Mouse (Mus musculus) heart, adult 8-10 months (tissue): ENCODE data around the gene Ap4e1. TPM values are rescaled to one million over a fixed set of nuclear protein-coding genes. Genes with fewer than 3 reads are reported as not detected.
"Not testable (repeated sequence)": the region's sequence is repeated elsewhere in the genome, so short reads cannot be mapped to it uniquely, and the experiment has no call there.

Experiments used
- DNase-seq: peaks from one replicate; pipeline ENCODE4 v3.0.0; 2022; ENCODE audit warnings: low spot score
- microRNA-seq: library from miRNA; unstranded; fragments of <30 nt; microRNA quantifications from one replicate; pipeline ENCODE4 v1.2.0, GENCODE M21; 2022
- total RNA-seq, 4 experiments: library from RNA; stranded (reverse); gene quantifications; 2 replicates each; pipeline ENCODE4 v1.2.4; 2022

Gene Ap4e1
- total RNA-seq, 4 experiments from 2014 or later: 5.1 to 5.9 (median 5.7) TPM

- no peak for DNase-seq
These were observed 65.6 kb downstream of the Ap4e1 start for GRCm38 (mm10) chr2:127074116-127074515.

DNA sequence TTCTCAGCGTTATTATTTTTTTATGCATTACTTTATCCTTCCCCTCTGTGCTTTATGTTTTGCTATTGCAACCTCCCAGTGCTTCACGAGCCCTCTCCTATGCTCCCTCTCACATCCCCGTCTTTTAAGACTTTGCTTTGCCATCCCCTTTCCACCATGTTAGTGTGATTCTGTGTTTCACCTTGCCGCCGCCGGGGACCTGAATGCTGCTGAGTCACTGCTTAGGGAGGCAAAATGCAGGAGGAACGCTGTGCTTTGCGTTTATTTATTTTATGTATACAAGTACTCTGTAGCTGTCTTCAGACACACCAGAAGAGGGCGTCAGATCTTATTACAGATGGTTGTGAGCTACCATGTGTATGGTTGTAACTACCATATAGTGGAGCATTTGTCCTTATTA, 69.1 kb downstream of the Ap4e1 start:
- DNase-seq: no peak

DNA sequence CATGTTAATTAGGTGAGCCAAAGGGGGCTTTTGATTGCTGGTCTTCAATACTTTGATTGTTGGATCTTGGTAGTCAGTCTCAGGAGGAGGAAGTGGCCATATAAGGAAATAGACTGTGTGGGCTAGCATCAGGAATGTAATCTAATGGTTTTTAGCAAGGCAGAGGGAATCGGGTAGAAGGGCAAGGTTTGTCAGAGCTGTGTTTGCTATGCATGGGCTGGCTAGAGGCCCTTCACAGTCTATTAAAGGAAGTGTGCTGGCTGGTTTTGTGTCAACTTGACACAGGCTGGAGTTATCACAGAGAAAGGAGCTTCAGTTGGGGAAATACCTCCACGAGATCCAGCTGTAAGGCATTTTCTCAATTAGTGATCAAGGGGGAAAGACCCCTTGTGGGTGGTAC, 70.5 kb downstream of the Ap4e1 start:
- not testable (repeated sequence) for DNase-seq

- peak; percentile 8 for DNase-seq
These were observed 71.5 kb downstream of the Ap4e1 start for GRCm38 (mm10) chr2:127079881-127080590.

- no peak for DNase-seq
These were observed 72.2 kb downstream of the Ap4e1 start for GRCm38 (mm10) chr2:127080591-127081218.

- DNase-seq: no peak
These were observed 77.7 kb downstream of the Ap4e1 start for GRCm38 (mm10) chr2:127086235-127086634.

DNA sequence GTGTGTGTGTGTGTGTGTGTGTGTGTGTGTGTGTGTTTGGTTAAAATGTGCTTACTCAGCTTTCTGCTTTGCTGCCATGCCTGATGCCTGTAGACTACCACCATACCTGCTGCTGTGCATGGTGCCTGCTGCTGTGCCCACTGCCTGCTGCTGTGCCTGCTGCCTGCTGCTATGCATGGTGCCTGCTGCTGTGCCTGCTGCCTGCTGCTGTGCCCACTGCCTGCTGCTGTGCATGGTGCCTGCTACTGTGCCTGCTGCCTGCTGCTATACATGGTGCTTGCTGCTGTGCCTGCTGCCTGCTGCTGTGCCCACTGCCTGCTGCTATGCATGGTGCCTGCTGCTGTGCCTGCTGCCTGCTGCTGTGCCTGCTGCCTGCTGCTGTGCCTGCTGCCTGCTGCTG, 81.6 kb downstream of the Ap4e1 start:
- not testable (repeated sequence) for DNase-seq

GRCm38 (mm10) chr2:127092000-127092399, 83.5 kb downstream of the Ap4e1 start:
- no peak for DNase-seq

DNA sequence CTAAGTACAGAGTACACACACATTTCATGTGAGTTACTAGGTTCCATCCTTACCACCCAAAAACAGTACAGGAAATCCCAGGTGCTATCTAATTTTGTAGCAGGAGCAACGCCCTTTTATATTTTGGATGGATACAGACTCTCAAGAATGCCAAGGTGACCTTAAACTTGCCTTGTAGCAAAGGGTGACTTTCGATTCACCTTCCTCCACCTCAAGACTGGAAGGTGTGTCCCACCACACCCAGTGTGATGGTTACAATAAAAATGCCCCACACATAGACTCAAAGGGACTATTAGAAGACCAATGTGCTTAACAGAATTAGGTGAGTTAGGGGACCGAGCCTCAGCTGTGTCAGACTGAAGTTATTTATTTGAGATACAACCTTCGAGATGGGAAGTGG, 100.5 kb downstream of the Ap4e1 start:
- no peak for DNase-seq

Small RNA genes lying within 50 kb of the gene (microRNA-seq; reads per million reads assigned to microRNA genes)
- not detected for gene Gm24081

Other genes with a start within 250 kb of the Ap4e1 start
- under 1 TPM in 1 of 4 experiments, not detected in 3; 0.35 TPM for gene Usp50, start 225.2 kb upstream of the Ap4e1 start, total RNA-seq
- gene Trpm7, start 132.5 kb upstream of the Ap4e1 start, total RNA-seq: 10 to 100 TPM; 22.3 to 30.7 (median 25.0) TPM
- 10 to 100 TPM; 47.5 to 59.2 (median 53.3) TPM for gene Sppl2a, start 75.5 kb upstream of the Ap4e1 start, total RNA-seq
- 10 to 100 TPM; 15.5 to 21.9 (median 19.3) TPM for gene Blvra, start 61.9 kb downstream of the Ap4e1 start, total RNA-seq
- gene Ncaph, start 125.2 kb downstream of the Ap4e1 start, total RNA-seq: 1 to 10 TPM in 1 of 4 experiments, under 1 TPM in 3; 0.52 to 1.4 (median 0.52) TPM
- gene Itpripl1, start 134.7 kb downstream of the Ap4e1 start, total RNA-seq: 10 to 100 TPM in 3 of 4 experiments, 1 to 10 TPM in 1; 8.9 to 13.5 (median 13.3) TPM
- gene 1810024B03Rik, start 199.6 kb downstream of the Ap4e1 start, total RNA-seq: under 1 TPM in 3 of 4 experiments, not detected in 1; 0.28 to 0.38 (median 0.28) TPM
- 10 to 100 TPM; 61.1 to 72.6 (median 67.5) TPM for gene Snrnp200, start 199.7 kb downstream of the Ap4e1 start, total RNA-seq
- gene Ciao1, start 239.1 kb downstream of the Ap4e1 start, total RNA-seq: 10 to 100 TPM; 57.8 to 73.8 (median 70.6) TPM
- 10 to 100 TPM; 23.9 to 27.7 (median 27.2) TPM for gene Tmem127, start 239.2 kb downstream of the Ap4e1 start, total RNA-seq